Mouse (Mus musculus): Measurements from ENCODE around the gene Hs6st3.

GRCm38 (mm10) chr14:119233598-119233997, 95.5 kb downstream of the Hs6st3 start:
- no peak for TF ChIP-seq CTCF (IDR thresholded peaks at IDR 0.05; ENCODE audit: low read depth)
- no peak for TF ChIP-seq EP300 (IDR thresholded peaks at IDR 0.05; ENCODE audit: low read depth)

All from liver, embryonic 14.5 days (tissue).